Mouse (Mus musculus): ENCODE results near the gene Rsph14. TPM values are rescaled to one million over a fixed set of nuclear protein-coding genes. Genes with fewer than 3 reads are reported as not detected.

The Rsph14 gene
- polyA plus RNA-seq, 1 experiment from 2014 or later: not detected

- Histone ChIP-seq H3K9ac (ENCODE audit: low read depth, low read length) (0 out of 2 replicates have a peak overlapping the region, but pooled peaks have one; percentile 7), H3K9me3 (replicated peaks; ENCODE audit: control insufficient read depth, low read length) (no peaks in the 10 kb centered on the region), H3K4me3 (ENCODE audit: low read depth, low read length) (peak overlapping the region; percentile 83)
These were observed 31.0 kb upstream of the Rsph14 start for GRCm38 (mm10) chr10:75063301-75063965.

GRCm38 (mm10) chr10:75062621-75063020 is 30.2 kb upstream of the Rsph14 start:
- H3K4me2 ChIP-seq: peak overlapping the region; percentile 90
- no peaks in the 10 kb centered on the region for H3K36me3 ChIP-seq (ENCODE audit: control insufficient read depth, insufficient read depth, low read length)
- H3K4me3 ChIP-seq (ENCODE audit: low read depth, low read length): peak overlapping the region; percentile 83
- H3K27me3 ChIP-seq (ENCODE audit: control insufficient read depth, insufficient read depth, low read length): peaks cover 10% of the 10 kb centered on the region
- no peak for ATAC-seq (replicated peaks; ENCODE audit: insufficient number of reproducible peaks, low FRiP score, low TSS enrichment)
- H3K27ac ChIP-seq (ENCODE audit: low read depth, low read length): no peak overlapping the region
- H3K4me1 ChIP-seq (ENCODE audit: control insufficient read depth, insufficient read depth, low read length): peaks cover 39% of the 10 kb centered on the region
- WGBS (ENCODE audit: insufficient replicate concordance): 44% methylated on average over 6 of the region's 6 CpGs
- no peaks in the 10 kb centered on the region for H3K9me3 ChIP-seq (replicated peaks; ENCODE audit: control insufficient read depth, low read length)
- H3K9ac ChIP-seq (ENCODE audit: low read depth, low read length): no peak overlapping the region

More at GRCm38 (mm10) chr10:75063301-75063965, 31.0 kb upstream of the Rsph14 start:
- WGBS (ENCODE audit: insufficient replicate concordance): 41% methylated on average over 12 of the region's 12 CpGs
- Histone ChIP-seq H3K4me1 (ENCODE audit: control insufficient read depth, insufficient read depth, low read length) (peaks cover 39% of the 10 kb centered on the region), H3K36me3 (ENCODE audit: control insufficient read depth, insufficient read depth, low read length) (no peaks in the 10 kb centered on the region), H3K27ac (ENCODE audit: low read depth, low read length) (no peak overlapping the region), H3K4me2 (peak overlapping the region; percentile 90), H3K27me3 (ENCODE audit: control insufficient read depth, insufficient read depth, low read length) (peaks cover 10% of the 10 kb centered on the region)
- no peak for ATAC-seq (replicated peaks; ENCODE audit: insufficient number of reproducible peaks, low FRiP score, low TSS enrichment)

GRCm38 (mm10) chr10:75062189-75062561 is 29.8 kb upstream of the Rsph14 start:
- H3K4me1 ChIP-seq (ENCODE audit: control insufficient read depth, insufficient read depth, low read length): peaks cover 35% of the 10 kb centered on the region

GRCm38 (mm10) chr10:75061341-75062188 is 29.2 kb upstream of the Rsph14 start:
- ATAC-seq (replicated peaks; ENCODE audit: insufficient number of reproducible peaks, low FRiP score, low TSS enrichment): no peak
- peaks cover 10% of the 10 kb centered on the region for H3K27me3 ChIP-seq (ENCODE audit: control insufficient read depth, insufficient read depth, low read length)
- 1% methylated on average over 70 of the region's 71 CpGs for WGBS (ENCODE audit: insufficient replicate concordance)
- H3K9ac ChIP-seq (ENCODE audit: low read depth, low read length): peak overlapping the region; percentile 78
- H3K4me2 ChIP-seq: peak overlapping the region; percentile 90
- no peaks in the 10 kb centered on the region for H3K36me3 ChIP-seq (ENCODE audit: control insufficient read depth, insufficient read depth, low read length)
- peaks cover 35% of the 10 kb centered on the region for H3K4me1 ChIP-seq (ENCODE audit: control insufficient read depth, insufficient read depth, low read length)
- H3K4me3 ChIP-seq (ENCODE audit: low read depth, low read length): peak overlapping the region; percentile 83
- no peak overlapping the region for H3K27ac ChIP-seq (ENCODE audit: low read depth, low read length)
- H3K9me3 ChIP-seq (replicated peaks; ENCODE audit: control insufficient read depth, low read length): no peaks in the 10 kb centered on the region

More at GRCm38 (mm10) chr10:75062189-75062561, 29.8 kb upstream of the Rsph14 start:
- Histone ChIP-seq H3K27me3 (ENCODE audit: control insufficient read depth, insufficient read depth, low read length) (peaks cover 10% of the 10 kb centered on the region), H3K9ac (ENCODE audit: low read depth, low read length) (peak overlapping the region; percentile 78; the same call in 1 of the 2 replicates), H3K9me3 (replicated peaks; ENCODE audit: control insufficient read depth, low read length) (no peaks in the 10 kb centered on the region), H3K4me3 (ENCODE audit: low read depth, low read length) (peak overlapping the region; percentile 83), H3K27ac (ENCODE audit: low read depth, low read length) (no peak overlapping the region), H3K4me2 (peak overlapping the region; percentile 90), H3K36me3 (ENCODE audit: control insufficient read depth, insufficient read depth, low read length) (no peaks in the 10 kb centered on the region)
- 15% methylated on average over 6 of the region's 6 CpGs for WGBS (ENCODE audit: insufficient replicate concordance)
- no peak for ATAC-seq (replicated peaks; ENCODE audit: insufficient number of reproducible peaks, low FRiP score, low TSS enrichment)

- Histone ChIP-seq H3K27me3 (ENCODE audit: control insufficient read depth, insufficient read depth, low read length) (peaks cover 10% of the 10 kb centered on the region), H3K27ac (ENCODE audit: low read depth, low read length) (peak overlapping the region; percentile 41; the same call in 1 of the 2 replicates), H3K9ac (ENCODE audit: low read depth, low read length) (peak overlapping the region; percentile 78), H3K9me3 (replicated peaks; ENCODE audit: control insufficient read depth, low read length) (no peaks in the 10 kb centered on the region), H3K4me2 (peak overlapping the region; percentile 90), H3K4me3 (ENCODE audit: low read depth, low read length) (peak overlapping the region; percentile 83), H3K4me1 (ENCODE audit: control insufficient read depth, insufficient read depth, low read length) (peaks cover 35% of the 10 kb centered on the region), H3K36me3 (ENCODE audit: control insufficient read depth, insufficient read depth, low read length) (no peaks in the 10 kb centered on the region)
- under 1% methylated on average over 39 of the region's 48 CpGs for WGBS (ENCODE audit: insufficient replicate concordance)
- ATAC-seq (replicated peaks; ENCODE audit: insufficient number of reproducible peaks, low FRiP score, low TSS enrichment): peak; percentile 2; the same call in 1 of the 2 replicates
These were observed 28.5 kb upstream of the Rsph14 start for GRCm38 (mm10) chr10:75060843-75061235.

- peak; percentile 75; the same call in 1 of the 2 replicates for ATAC-seq (replicated peaks; ENCODE audit: insufficient number of reproducible peaks, low FRiP score, low TSS enrichment)
- H3K4me1 ChIP-seq (ENCODE audit: control insufficient read depth, insufficient read depth, low read length): peaks cover 35% of the 10 kb centered on the region
- H3K27ac ChIP-seq (ENCODE audit: low read depth, low read length): peak within 1 kb of the TSS; percentile 43
- peak within 1 kb of the TSS; percentile 90 for H3K4me2 ChIP-seq
- no peaks in the 10 kb centered on the region for H3K9me3 ChIP-seq (replicated peaks; ENCODE audit: control insufficient read depth, low read length)
- H3K4me3 ChIP-seq (ENCODE audit: low read depth, low read length): peak within 1 kb of the TSS; percentile 83
- peaks cover 10% of the 10 kb centered on the region for H3K27me3 ChIP-seq (ENCODE audit: control insufficient read depth, insufficient read depth, low read length)
- peak within 1 kb of the TSS; percentile 78 for H3K9ac ChIP-seq (ENCODE audit: low read depth, low read length)
- no peaks in the 10 kb centered on the region for H3K36me3 ChIP-seq (ENCODE audit: control insufficient read depth, insufficient read depth, low read length)
- under 1% methylated on average over 39 of the region's 73 CpGs for WGBS (ENCODE audit: insufficient replicate concordance)
These were observed 27.9 kb upstream of the Rsph14 start, which contains the start of gene Bcr for GRCm38 (mm10) chr10:75060217-75060842. Gene Bcr (plus strand): TSS chr10:75060592.

- no peak overlapping the region for H3K9ac ChIP-seq (ENCODE audit: low read depth, low read length)
- H3K27ac ChIP-seq (ENCODE audit: low read depth, low read length): no peak overlapping the region
- H3K36me3 ChIP-seq (ENCODE audit: control insufficient read depth, insufficient read depth, low read length): no peaks in the 10 kb centered on the region
- H3K4me1 ChIP-seq (ENCODE audit: control insufficient read depth, insufficient read depth, low read length): peaks cover 36% of the 10 kb centered on the region
- no peaks in the 10 kb centered on the region for H3K9me3 ChIP-seq (replicated peaks; ENCODE audit: control insufficient read depth, low read length)
- H3K4me3 ChIP-seq (ENCODE audit: low read depth, low read length): peak overlapping the region; percentile 83
- H3K27me3 ChIP-seq (ENCODE audit: control insufficient read depth, insufficient read depth, low read length): peaks cover 10% of the 10 kb centered on the region
- peak; percentile 43; the same call in 1 of the 2 replicates for ATAC-seq (replicated peaks; ENCODE audit: insufficient number of reproducible peaks, low FRiP score, low TSS enrichment)
- H3K4me2 ChIP-seq: peak overlapping the region; percentile 90
- under 1% methylated on average over 11 of the region's 11 CpGs for WGBS (ENCODE audit: insufficient replicate concordance)
These were observed 27.0 kb upstream of the Rsph14 start for GRCm38 (mm10) chr10:75059396-75059795.

- H3K4me2 ChIP-seq: peak overlapping the region; percentile 90
- 38% methylated on average over 9 of the region's 9 CpGs for WGBS (ENCODE audit: insufficient replicate concordance)
- H3K9ac ChIP-seq (ENCODE audit: low read depth, low read length): no peak overlapping the region
- H3K9me3 ChIP-seq (replicated peaks; ENCODE audit: control insufficient read depth, low read length): no peaks in the 10 kb centered on the region
- H3K4me3 ChIP-seq (ENCODE audit: low read depth, low read length): no peak overlapping the region
- peaks cover 10% of the 10 kb centered on the region for H3K27me3 ChIP-seq (ENCODE audit: control insufficient read depth, insufficient read depth, low read length)
- ATAC-seq (replicated peaks; ENCODE audit: insufficient number of reproducible peaks, low FRiP score, low TSS enrichment): no peak
- peaks cover 41% of the 10 kb centered on the region for H3K4me1 ChIP-seq (ENCODE audit: control insufficient read depth, insufficient read depth, low read length)
- no peak overlapping the region for H3K27ac ChIP-seq (ENCODE audit: low read depth, low read length)
- H3K36me3 ChIP-seq (ENCODE audit: control insufficient read depth, insufficient read depth, low read length): no peaks in the 10 kb centered on the region
These were observed 26.5 kb upstream of the Rsph14 start for GRCm38 (mm10) chr10:75058761-75059395.

Measured in heart, embryonic 11.5 days (tissue).